Mouse (Mus musculus) heart, postnatal 36 days (tissue): Measurements from ENCODE around the gene Tlk1. TPM values are rescaled to one million over a fixed set of nuclear protein-coding genes. Genes with fewer than 3 reads are reported as not detected.
"Not testable (repeated sequence)": the region's sequence is repeated elsewhere in the genome, so short reads cannot be mapped to it uniquely, and the experiment has no call there.

Experiments
- DNase-seq, 2 experiments: peaks; one replicate each; pipeline ENCODE4 v3.0.0; 2021 to 2022
- intact Hi-C: fragments of 180-260 bp; cut with DNase I; formaldehyde crosslinking; loops from one replicate; pipeline ENCODE4 v1.15.1; 2025
- total RNA-seq, 2 experiments: library from RNA; stranded (reverse); gene quantifications; 2 replicates each; pipeline ENCODE4 v1.2.3; 2021

Tlk1 gene
- total RNA-seq, 2 experiments from 2014 or later, result 33.0 to 33.7 TPM

DNA sequence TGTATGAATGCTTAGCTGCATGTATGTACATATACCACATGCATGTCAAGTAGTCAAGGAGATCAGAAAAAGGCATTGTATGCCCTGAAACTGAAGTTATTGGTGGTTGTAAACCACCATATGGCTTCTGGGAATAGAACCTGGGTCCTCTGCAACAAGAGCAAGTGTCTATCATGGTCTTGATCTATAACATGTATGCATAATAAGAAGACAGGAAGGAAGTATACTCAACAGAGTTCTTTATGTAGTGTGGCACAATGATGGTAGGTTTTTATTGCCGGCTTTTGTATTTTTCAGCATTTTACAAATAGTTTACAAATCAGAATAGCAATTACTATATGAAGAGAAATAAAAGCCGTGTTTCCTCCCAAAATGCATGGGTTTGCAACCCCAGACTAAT, 9.7 kb upstream of the Tlk1 start:
- no peak for DNase-seq
- intact Hi-C loops, result no loop called here

DNA sequence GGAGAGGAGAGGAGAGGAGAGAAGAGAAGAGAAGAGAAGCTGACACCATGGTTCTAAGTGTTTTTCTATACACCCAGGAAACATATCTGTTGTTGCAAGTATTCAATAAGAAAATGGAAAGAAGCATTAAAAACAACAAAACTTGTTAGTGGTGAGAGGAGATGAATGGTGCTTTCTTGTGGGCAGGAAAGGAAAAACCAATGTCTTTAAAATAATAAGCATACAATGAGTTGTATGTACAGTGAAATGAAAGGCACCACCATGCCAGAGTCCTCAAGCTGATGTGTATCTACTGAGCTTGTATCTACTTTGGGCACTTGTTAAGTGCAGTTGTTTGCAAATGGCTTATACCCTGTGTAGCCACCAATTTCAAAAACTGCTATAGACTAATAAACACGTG, 7.7 kb upstream of the Tlk1 start:
- intact Hi-C loops, result no loop called here
- DNase-seq, result no peak

DNA sequence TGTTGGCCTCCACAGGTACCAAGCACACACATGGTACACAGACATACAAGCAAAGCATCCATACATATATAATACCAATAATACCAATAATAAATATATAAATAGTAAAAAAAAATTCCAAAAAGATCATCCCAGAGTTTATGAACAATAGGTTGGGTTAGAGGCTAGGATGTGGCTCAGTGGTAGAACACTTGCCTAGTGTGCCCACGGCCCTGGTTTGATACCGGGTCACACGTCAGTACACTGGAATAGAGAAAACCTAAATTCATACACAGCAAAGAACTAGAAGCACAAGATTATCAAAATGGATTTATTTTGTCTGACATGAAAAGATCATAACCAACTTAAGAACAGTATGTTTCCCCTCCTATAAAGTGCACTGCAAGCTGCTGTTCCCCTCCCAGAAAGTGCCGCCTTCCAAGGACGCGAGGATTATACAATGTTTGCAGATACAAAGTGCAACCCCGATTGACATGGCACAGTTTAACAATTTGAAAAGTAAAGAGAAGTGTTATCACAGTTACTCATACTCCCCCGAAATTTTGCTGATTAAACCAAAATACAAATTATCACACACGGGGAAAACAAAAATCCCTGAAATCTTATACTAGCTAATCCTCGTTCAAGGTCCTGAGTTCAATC, 6.3 kb upstream of the Tlk1 start:
- intact Hi-C loops, result no loop called here

DNA sequence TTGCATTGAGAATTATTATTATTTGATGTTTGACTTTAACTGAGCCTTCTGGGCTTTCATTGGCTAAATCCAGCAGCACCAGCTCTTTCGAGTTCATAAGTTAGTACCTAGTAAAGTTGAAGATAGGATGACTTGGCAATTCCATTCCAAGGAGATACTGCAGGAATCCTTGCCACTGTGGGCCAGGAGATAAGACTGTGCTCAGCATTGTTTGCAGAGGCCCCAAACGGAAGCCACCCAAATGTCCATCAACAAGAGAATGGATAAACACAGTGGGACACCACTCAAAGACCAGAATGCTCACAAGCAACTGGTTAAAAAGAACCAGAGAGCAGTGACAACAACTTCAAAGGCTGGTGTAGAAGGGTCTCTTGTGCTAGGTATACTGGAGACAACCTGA, 5.2 kb upstream of the Tlk1 start:
- intact Hi-C loops, result no loop called here
- no peak for DNase-seq

More for the DNA sequence above, 6.3 kb upstream of the Tlk1 start:
- DNase-seq, result no peak

DNA sequence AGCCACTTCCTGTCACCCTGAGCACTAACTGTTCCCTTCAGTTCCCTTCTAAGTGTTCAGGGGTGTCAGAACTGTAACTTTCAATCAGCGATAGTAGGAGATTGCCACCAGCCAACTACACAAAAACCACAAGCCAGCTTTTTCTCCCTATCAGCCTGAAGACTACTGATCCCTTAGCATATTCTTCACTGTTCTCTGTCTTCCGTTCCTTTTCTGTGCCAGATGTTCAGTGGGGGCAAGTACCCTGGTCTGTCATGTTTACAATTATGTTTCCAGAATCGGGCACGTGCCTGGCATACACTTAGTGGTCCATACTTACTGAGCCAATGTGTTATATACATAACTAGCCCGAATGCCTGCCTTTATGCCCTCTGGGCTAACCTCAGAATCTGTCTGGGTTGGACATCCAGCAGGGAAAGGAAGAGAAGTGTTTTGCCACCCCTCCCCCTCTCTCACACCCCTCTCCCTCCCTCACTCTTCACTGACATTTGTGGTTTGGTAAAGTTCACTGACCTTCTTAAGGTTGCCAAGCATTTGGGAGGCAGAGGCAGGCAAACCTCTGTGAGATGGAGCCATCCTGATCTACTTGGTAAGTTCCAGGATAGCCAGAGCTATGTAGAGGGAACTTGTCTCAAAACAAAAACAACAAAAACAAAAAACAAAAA, 4.5 kb upstream of the Tlk1 start:
- intact Hi-C loops, result loop anchor here (5.0 to 10.0 kb wide), 3 partner anchors 168 to 535 kb away; partner anchors contain the start of genes Gm26558, Gorasp2 and Slc25a12
- no peak for DNase-seq

DNA sequence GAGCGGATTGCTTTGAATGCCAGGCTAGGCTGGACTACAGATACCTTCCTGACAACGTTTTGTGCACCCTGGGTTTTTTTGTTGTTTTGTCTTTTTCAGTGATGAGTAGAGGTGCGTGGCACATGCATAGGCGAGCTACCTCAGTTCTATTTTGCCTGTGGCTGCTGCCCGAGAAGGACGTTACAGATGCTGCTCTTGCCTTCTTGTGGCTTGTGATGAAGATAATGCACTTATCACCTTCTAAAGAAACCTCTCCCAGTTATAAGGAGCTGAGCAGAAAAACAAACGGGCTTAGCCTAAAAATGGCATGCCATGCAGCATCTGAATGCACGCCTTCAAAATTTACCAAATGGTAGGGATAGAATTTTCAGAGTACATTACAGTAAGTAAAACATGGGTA, 2.3 kb upstream of the Tlk1 start:
- DNase-seq, result no peak
- intact Hi-C loops, result loop anchor here (5.0 to 10.0 kb wide), 3 partner anchors 165 to 537 kb away; partner anchors contain the start of genes Gm26558, Gorasp2 and Slc25a12

DNA sequence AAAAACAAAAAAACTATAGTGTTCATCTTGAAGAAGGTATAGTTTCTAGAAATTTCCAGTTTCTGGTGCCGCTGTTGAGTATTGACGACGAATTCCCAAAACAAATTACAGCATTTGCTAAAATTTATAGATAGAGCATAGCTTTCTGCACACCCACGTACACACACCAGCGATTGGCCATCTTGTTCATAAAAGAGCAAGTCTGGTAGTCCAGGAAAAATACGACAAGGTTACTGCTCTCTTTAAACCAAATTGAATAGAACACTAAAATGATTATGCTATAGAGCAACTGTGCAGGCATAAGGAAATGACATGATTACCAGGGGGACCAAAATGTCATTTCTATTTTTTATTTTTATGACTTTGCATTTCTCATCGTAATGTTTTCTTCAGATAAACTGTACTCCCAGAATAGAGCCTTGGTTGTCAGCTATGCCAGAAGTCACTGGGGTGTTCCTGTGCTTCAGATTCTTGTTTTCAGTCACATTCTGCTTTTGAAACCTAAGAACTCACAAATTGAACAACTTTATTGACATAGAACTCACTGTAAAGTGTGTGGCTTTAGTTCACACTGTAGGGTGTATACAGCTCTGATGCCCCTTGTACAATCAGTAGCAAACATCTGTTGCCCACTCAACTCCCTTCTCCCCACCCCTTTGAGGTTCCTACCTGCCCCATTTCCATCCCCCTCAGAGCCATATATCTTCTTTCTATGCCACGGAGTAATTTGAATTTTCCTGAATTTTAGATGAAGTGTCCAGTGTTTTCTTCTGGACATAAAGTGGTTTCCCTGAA, 1.1 kb upstream of the Tlk1 start:
- no peak for DNase-seq
- intact Hi-C loops, result loop anchor here (5.0 to 10.0 kb wide), 3 partner anchors 164 to 538 kb away; partner anchors contain the start of genes Gm26558, Gorasp2 and Slc25a12

DNA sequence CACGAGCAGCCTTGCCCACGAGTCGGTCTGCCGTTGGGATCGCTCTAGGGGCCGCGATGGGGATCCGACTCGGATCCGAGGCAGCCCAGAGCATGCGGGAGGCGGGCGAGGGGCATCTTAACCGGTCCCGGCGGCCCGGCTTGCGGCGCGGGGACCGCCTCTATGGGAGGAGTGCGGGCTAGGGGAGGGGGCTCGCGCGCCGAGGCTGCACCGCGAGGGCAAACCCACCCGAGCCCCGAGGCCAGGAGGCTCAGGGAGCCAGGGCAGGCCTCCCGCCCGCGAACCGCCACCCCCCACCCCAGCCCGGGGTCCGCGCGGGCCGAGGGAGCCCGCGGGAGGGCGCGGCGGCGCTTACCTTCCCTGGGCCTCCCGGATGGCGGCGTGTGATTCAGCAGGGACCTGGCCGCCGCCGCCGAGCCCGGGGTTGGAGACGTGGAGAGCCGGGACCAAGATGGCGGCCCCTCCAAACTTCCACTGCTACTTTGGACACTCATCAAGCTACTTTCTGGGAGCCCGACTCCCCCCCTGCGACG, 624 bp downstream of the Tlk1 start:
- no peak for DNase-seq
- intact Hi-C loops, result loop anchor here (1.0 to 10.0 kb wide), 5 partner anchors 46 to 540 kb away; partner anchors contain the start of genes Gm26558, Gorasp2 and Slc25a12

DNA sequence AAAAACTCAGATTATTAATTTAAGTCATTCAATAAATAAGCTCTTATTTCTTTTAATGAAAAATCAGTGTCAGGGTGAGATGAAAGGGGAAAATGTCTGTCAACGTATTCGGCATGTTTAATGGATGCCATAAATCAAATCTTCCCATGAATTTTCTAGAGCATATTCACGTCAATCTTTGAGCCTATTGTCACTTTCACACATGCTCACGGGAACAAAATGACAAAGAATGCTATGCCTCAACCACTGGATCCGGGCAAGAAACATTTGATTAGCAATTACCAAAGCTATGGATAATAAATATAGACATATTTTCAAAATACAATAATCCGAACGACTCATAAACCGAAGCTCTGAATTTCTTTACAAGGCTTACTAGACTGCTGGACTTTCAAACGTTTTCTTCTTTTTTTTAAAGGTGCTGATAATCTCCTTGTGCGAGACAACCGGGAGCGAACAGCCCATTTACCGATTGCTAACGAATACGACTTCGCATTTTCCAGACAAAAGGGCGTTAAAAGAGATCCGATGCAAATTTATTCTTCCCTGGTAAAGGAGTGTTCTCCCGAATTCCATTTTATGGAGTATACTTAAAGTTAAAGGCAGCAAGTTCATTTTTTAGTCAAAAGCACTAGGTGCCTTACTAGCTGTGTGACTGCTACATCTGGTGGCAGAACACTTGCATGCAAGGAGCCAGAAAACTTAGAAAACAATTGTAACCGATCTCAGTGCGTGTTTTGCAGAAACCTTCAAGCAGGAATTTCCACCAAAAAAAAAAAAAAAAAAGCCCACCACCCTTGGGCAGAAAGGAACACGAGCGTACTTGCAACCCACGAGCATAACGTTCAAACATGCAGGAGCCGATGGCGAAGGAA, 1.4 kb downstream of the Tlk1 start:
- DNase-seq, result no peak

DNA sequence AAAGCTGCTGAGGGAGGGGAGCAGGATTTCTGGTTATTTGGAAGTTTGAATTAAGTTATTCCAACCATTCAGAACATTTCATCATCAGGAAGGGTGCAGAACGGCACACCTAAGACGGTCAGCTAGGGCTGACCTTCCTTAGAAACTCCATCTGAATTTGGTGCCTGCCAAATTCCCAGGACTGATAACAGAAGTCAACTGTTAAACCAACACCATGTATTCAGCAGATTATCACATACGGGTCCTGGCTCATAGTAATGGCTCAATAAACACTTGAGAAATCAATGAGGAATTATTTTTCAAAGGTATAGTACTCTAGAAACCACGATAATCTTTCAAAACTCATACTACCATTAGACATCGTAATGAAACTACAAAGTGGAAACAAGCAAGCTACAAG, 2.1 kb downstream of the Tlk1 start:
- no peak for DNase-seq
- intact Hi-C loops, result loop anchor here (5.0 to 10.0 kb wide), 2 partner anchors 121 to 541 kb away; partner anchors contain the start of gene Slc25a12

More for the DNA sequence above, 1.4 kb downstream of the Tlk1 start:
- intact Hi-C loops, result loop anchor here (1.0 to 10.0 kb wide), 3 partner anchors 45 to 541 kb away; partner anchors contain the start of gene Slc25a12

DNA sequence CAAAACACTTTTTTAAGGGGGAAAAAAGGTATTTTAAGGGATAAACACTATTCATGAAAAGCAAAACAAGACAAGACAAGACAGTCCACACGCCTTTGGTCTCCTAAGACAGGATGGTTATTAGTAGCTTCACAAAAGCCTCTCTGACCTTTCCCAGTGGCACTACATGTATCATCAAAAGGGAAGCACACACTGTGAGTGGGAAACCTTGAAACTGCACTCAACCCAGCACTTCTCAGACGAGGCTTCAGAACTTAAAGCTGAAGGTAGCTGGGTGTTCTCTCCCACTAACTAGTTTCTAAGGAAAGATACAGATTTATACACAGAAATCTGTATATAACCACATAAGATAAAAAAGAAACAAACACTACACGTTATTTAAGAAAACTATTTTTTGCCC, 8.6 kb downstream of the Tlk1 start:
- no peak for DNase-seq
- intact Hi-C loops, result no loop called here

DNA sequence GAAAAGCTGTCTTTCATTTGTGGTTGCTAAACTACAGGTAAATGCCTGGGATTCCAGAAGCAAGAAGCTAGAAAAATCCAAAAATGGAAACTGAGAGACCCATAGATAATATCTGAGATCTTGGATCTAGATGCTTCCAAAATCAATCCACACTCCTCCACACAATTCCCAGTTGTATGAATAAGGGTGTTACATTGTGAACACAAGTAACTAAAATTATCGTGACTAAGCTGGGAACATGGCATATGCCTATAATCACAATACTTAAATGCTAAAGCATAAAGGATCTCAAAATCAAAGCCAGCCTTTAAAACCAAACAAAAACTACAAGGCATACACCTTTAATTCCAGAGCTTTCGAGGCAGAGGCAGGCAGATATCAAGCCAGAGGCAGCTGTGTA, 9.5 kb downstream of the Tlk1 start:
- no peak for DNase-seq
- intact Hi-C loops, result no loop called here

DNA sequence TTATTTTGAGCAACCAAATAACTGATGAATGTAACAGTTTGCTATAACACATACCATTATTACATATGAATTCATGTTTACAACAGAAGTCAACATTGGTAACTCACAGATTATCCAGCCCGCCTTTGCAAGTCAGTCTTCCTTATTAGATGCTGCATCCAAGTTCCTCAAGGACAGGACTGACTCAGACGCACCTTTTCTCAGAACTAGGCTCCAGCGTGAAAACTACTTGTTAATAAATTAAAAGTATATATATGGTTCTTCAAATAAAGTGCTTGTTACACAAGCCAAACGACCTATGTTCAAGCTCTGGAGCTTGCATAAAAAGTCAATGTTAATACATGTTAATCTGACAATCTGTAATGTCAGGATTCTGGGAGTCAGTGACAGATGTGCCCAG, 11.9 kb downstream of the Tlk1 start:
- no peak for DNase-seq
- intact Hi-C loops, result no loop called here

DNA sequence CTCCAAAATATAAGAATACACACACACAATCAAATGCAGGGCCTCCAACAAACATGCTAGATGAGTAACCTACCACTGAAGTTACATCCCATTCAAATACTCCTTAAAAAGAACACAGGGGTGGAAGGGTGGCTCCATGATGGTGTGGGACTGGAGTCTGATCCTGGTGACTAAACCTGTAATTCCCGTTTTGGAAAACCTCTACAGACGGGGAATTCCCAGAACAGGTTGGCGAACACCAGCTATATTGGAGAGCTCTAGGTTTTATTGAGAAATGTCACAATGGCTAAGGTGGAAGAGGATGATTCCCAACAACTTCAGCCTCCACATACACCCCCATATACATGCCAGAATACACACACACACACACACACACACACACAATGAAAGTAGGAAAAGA, 14.1 kb downstream of the Tlk1 start:
- DNase-seq, result no peak
- intact Hi-C loops, result no loop called here

DNA sequence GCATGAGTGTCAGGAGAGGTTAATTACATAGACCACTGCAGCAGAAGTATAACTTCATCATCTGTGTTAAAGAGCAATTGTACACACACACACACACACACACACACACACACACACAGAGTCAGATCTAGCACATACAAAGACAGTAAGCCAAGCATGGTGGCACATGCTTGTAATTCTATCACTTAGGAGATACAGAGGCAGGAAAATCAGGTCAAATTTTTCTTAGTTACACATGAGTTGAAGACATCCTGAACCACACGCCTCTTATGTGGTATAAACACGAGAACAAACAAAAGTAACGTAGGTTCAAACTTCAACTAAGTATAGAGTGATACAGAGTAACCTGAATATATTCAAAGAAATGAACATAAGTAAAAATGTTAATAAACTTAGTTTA, 15.6 kb downstream of the Tlk1 start:
- no peak for DNase-seq
- intact Hi-C loops, result no loop called here

DNA sequence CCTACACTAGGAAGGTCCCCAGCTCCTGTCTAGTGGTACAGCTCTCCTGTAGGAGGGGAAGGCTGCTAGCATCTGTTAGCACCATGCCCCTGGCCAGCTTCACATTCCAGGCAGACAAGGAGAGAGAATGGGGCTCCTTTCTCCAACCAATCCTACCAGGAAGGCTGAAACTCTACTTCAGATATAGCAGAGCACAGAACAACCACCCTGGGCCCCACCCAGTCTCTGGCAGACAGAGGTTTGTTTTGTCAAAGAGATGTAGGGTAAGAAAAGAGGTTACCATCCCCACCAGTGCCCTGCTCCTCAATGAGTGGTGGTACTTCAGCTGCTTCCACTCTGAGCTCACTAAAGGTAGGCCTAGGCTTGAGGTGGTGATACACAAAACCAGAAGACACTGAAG, 16.8 kb downstream of the Tlk1 start:
- no peak for DNase-seq
- intact Hi-C loops, result no loop called here

DNA sequence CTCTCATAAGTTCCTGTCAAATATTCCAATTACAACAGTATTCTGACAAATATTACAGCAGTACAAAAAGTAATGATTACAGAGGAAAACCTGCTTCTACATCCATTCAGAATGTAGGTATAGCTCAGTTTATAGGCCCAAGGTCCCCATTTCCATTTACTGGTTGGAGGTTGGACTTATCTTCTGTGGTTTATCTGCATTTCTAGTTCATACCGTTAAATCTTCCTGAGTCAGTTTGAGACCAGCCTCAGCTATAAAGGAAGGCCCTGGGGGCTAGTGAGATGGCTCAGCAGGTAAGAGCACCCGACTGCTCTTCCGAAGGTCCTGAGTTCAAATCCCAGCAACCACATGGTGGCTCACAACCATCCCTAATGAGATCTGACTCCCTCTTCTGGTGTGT, 17.9 kb downstream of the Tlk1 start:
- intact Hi-C loops, DNase-seq: not testable (repeated sequence)

DNA sequence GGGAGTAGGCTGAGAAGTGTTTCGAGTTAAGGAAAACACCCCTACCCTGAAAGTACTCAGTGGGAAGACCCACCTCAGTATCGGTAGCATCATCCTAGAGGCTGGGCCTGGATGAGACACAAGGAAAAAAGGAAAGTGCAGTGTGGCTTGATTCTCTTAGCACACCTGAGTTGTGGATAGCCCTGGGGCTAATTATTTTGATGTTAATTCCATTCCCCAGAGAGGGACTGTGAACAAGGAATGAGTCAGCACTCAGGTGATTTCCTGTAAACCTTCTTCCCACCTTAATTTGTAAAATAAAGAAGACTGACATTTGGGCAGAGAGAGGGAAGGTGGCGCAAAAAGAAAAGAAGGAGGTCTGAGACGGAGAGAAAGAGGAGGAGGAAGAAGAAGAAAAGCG, 19.5 kb downstream of the Tlk1 start:
- intact Hi-C loops, result no loop called here
- no peak for DNase-seq

DNA sequence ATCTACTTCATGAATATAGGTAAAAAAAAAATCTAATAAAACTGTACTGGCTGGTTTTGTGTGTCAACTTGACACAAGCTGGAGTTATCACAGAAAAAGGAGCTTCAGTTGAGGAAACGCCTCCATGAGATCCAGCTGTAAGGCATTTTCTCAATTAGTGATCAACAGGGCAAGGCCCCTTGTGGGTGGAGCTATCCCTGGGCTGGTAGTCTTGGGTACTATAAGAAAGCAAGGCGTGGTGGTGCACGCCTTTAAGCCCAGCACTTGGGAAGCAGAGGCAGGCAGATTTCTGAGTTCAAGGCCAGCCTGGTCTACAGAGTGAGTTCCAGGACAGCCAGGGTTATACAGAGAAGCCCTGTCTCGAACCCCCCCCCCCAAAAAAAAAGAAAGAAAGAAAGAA, 21.8 kb downstream of the Tlk1 start:
- not testable (repeated sequence) for DNase-seq

DNA sequence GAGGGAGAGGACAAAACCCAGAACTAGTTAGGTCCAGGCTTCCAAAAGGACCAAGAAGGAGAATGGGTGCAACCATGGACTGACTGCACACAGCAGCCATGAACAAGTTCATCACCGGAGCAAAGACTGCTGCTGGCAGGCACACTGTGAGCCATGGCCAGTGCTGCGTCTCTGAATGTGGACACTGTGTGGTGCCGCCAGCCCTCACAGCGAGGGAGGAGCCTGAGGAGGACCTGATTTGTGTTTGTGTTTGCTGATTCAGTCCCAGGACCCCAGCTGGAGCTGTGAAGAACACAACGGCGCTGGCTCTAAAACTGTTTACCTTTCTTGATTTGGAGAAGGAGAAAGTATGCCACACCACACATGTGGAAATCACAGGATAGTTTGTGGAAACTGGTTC, 22.9 kb downstream of the Tlk1 start:
- intact Hi-C loops, result no loop called here
- no peak for DNase-seq

More for the DNA sequence above, 21.8 kb downstream of the Tlk1 start:
- intact Hi-C loops, result not testable (repeated sequence)
